Mouse (Mus musculus) limb, embryonic 14.5 days (tissue): ENCODE results near the gene Dapk2. TPM values are rescaled to one million over a fixed set of nuclear protein-coding genes. Genes with fewer than 3 reads are reported as not detected.
A peak's percentile ranks its signal among the peaks of the same experiment; 100 is the strongest.

ENCODE experiments used
- ATAC-seq: fragments of 200-750 bp; cut with Nextera tagmentation; 2 replicates; pipeline ENCODE4 v1.8.0; 2017; ENCODE audit warnings: low read depth, moderate number of reproducible peaks, moderate TSS enrichment; ENCODE audit not compliant: low FRiP score
- DNase-seq: peaks from one replicate; pipeline ENCODE4 v3.0.0-alpha.2; 2015; ENCODE audit warnings: low spot score
- H3K27ac ChIP-seq: fragments of 300-500 bp; sonication (generic); replicated peaks from 2 replicates; pipeline ENCODE4 v1.5.1; 2014; ENCODE audit warnings: low read depth, mild to moderate bottlenecking, low read length, moderate library complexity, mixed read lengths
- H3K27me3 ChIP-seq: fragments of 300-500 bp; sonication (generic); 2 replicates; pipeline ENCODE4 v1.6.1; 2014; ENCODE audit warnings: low read length, mixed read lengths; ENCODE audit not compliant: control insufficient read depth, insufficient read depth
- H3K36me3 ChIP-seq: fragments of 300-500 bp; sonication (generic); 2 replicates; pipeline ENCODE4 v1.6.1; 2014; ENCODE audit warnings: mild to moderate bottlenecking, low read length, moderate library complexity, mixed read lengths; ENCODE audit not compliant: control insufficient read depth, insufficient read depth
- H3K4me1 ChIP-seq: fragments of 300-500 bp; sonication (generic); 2 replicates; pipeline ENCODE4 v1.6.1; 2014; ENCODE audit warnings: antibody characterized with exemption, low read length, mixed read lengths; ENCODE audit not compliant: control insufficient read depth, insufficient read depth
- H3K4me2 ChIP-seq: fragments of 300-500 bp; sonication (generic); replicated peaks from 2 replicates; pipeline ENCODE4 v1.6.1; 2014; ENCODE audit warnings: low read depth, mild to moderate bottlenecking, low read length, moderate library complexity; ENCODE audit not compliant: severe bottlenecking
- H3K4me3 ChIP-seq: fragments of 300-500 bp; sonication (generic); replicated peaks from 2 replicates; pipeline ENCODE4 v1.5.1; 2014; ENCODE audit warnings: low read length
- H3K9ac ChIP-seq: fragments of 300-500 bp; sonication (generic); 2 replicates; pipeline ENCODE4 v1.6.1; 2014; ENCODE audit warnings: mild to moderate bottlenecking, low read depth, low read length, moderate library complexity; ENCODE audit not compliant: severe bottlenecking
- H3K9me3 ChIP-seq: fragments of 300-500 bp; sonication (generic); 2 replicates; pipeline ENCODE4 v1.6.1; 2016; ENCODE audit warnings: low read length; ENCODE audit not compliant: control insufficient read depth
- POLR2A ChIP-seq: fragments of 200-500 bp; IDR thresholded peaks from 2 replicates; pipeline ENCODE4 v1.8.0; 2012; ENCODE audit warnings: inconsistent platforms, mild to moderate bottlenecking, moderate library complexity, borderline replicate concordance; ENCODE audit not compliant: insufficient read depth, insufficient read length; ENCODE audit errors: extremely low read depth
- WGBS: fragments of 180-500 bp; shearing (Covaris S2); extraction: QIAGEN DNeasy Blood & Tissue Kit; methylation state at CpG from one replicate; pipeline ENCODE4 v1.1.7; 2014; 5-methylcytosine and 5-hydroxymethylcytosine counted together
- polyA plus RNA-seq, 2 experiments: library from polyadenylated mRNA; depleted of rRNA in 1 of 2; stranded (reverse) in 1 of 2; unstranded in 1 of 2; fragments of >200 nt; fragmentation: Nextera tagmentation in 1 of 2; extraction: Ambion mirVana in 1 of 2; gene quantifications; 2 replicates each; pipeline versions ENCODE4 v1.2.1 to v1.2.3; 2012 to 2014

Gene Dapk2
- polyA plus RNA-seq, 2 experiments, result 4.5 to 5.0 TPM

- TF ChIP-seq POLR2A, result no peak
- Histone ChIP-seq H3K27me3 (no peaks in the 10 kb centered on the region), H3K36me3 (no peaks in the 10 kb centered on the region), H3K27ac (no peak overlapping the region), H3K4me1 (no peaks in the 10 kb centered on the region), H3K4me3 (no peak overlapping the region), H3K4me2 (no peak overlapping the region), H3K9ac (no peak overlapping the region), H3K9me3 (no peaks in the 10 kb centered on the region)
- no peak for ATAC-seq
- DNase-seq, result no peak
- WGBS, result 64% methylated on average over 3 of the region's 3 CpGs
Measured at GRCm38 (mm10) chr9:66239691-66240090, 81.7 kb downstream of the Dapk2 start.

DNA sequence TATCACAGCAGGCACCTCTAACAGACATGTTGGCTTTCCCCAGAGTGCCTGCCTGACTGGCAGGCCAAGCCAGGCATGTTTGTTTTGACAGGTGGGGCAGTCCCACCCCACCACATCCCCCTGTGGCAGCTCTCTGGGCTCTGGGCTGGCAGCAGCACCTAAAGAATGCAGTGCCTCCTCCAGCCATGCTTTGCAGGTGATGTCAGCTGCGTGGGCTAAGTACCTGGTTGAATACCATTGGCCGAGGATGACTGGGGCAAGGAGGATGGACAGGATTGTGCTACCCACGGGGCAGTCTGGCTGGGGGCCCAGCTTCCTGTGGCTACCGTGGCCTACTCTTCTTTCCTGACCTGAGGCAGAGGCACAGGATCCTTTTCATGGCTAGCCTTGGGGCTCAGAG is 82.5 kb downstream of the Dapk2 start:
- Histone ChIP-seq H3K27ac (no peak overlapping the region), H3K9ac (no peak overlapping the region), H3K9me3 (no peaks in the 10 kb centered on the region), H3K4me2 (no peak overlapping the region), H3K4me3 (no peak overlapping the region), H3K36me3 (no peaks in the 10 kb centered on the region), H3K4me1 (no peaks in the 10 kb centered on the region), H3K27me3 (no peaks in the 10 kb centered on the region)
- DNase-seq (no peak), ATAC-seq (no peak)
- TF ChIP-seq POLR2A, result no peak
- WGBS, result 60% methylated on average over 4 of the region's 4 CpGs

GRCm38 (mm10) chr9:66240991-66241390 is 83.0 kb downstream of the Dapk2 start:
- Histone ChIP-seq H3K4me1 (no peaks in the 10 kb centered on the region), H3K27me3 (no peaks in the 10 kb centered on the region), H3K9me3 (no peaks in the 10 kb centered on the region), H3K9ac (no peak overlapping the region), H3K27ac (no peak overlapping the region), H3K36me3 (no peaks in the 10 kb centered on the region), H3K4me3 (no peak overlapping the region), H3K4me2 (no peak overlapping the region)
- no peak for TF ChIP-seq POLR2A
- WGBS, result 62% methylated on average over 3 of the region's 3 CpGs
- ATAC-seq, result 0 out of 2 replicates have a peak, but pooled peaks have one; percentile 30
- DNase-seq, result peak; percentile 76

GRCm38 (mm10) chr9:66241722-66242121 is 83.7 kb downstream of the Dapk2 start:
- DNase-seq, result no peak
- H3K27me3 ChIP-seq, result no peaks in the 10 kb centered on the region
- H3K27ac ChIP-seq, result no peak overlapping the region
- H3K9me3 ChIP-seq, result no peaks in the 10 kb centered on the region
- WGBS, result 57% methylated on average over 4 of the region's 4 CpGs
- H3K9ac ChIP-seq, result no peak overlapping the region
- no peaks in the 10 kb centered on the region for H3K36me3 ChIP-seq
- no peak overlapping the region for H3K4me2 ChIP-seq
- no peak overlapping the region for H3K4me3 ChIP-seq
- no peaks in the 10 kb centered on the region for H3K4me1 ChIP-seq
- ATAC-seq, result no peak
- no peak for TF ChIP-seq POLR2A

- no peak overlapping the region for H3K27ac ChIP-seq
- H3K4me1 ChIP-seq, result no peaks in the 10 kb centered on the region
- WGBS, result 71% methylated on average over 4 of the region's 4 CpGs
- no peak for DNase-seq
- H3K9me3 ChIP-seq, result no peaks in the 10 kb centered on the region
- no peak for ATAC-seq
- no peak overlapping the region for H3K9ac ChIP-seq
- no peak for TF ChIP-seq POLR2A
- no peaks in the 10 kb centered on the region for H3K27me3 ChIP-seq
- no peak overlapping the region for H3K4me2 ChIP-seq
- no peak overlapping the region for H3K4me3 ChIP-seq
- no peaks in the 10 kb centered on the region for H3K36me3 ChIP-seq
Measured at GRCm38 (mm10) chr9:66243240-66243639, 85.2 kb downstream of the Dapk2 start.

DNA sequence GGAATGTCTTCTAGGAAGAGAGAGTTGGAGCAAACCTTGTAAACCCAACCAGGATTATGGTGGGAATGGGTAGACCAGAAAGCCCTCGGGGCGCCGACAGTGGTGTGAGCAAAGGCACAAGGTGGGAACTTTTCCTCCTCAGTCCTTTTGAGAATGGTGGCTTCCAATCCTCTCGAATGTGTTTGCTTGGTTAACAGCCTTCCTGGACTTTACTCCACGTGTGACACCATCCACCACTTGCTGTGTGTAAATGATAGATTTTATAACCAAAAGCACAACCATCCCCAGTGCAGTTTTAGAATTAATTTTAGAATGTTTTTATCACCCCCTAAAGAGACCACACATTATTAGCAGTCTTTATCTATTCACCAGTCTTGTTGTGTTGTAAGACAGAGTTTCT is 86.1 kb downstream of the Dapk2 start:
- Histone ChIP-seq H3K4me1 (no peaks in the 10 kb centered on the region), H3K36me3 (no peaks in the 10 kb centered on the region), H3K9me3 (no peaks in the 10 kb centered on the region), H3K4me2 (no peak overlapping the region), H3K27me3 (no peaks in the 10 kb centered on the region), H3K27ac (no peak overlapping the region), H3K4me3 (no peak overlapping the region), H3K9ac (no peak overlapping the region)
- TF ChIP-seq POLR2A, result no peak
- ATAC-seq (no peak), DNase-seq (no peak)
- WGBS, result 78% methylated on average over 5 of the region's 5 CpGs
